Mouse (Mus musculus) forebrain, embryonic 15.5 days (tissue): ENCODE data around the gene Nol4l. TPM values are rescaled to one million over a fixed set of nuclear protein-coding genes. Genes with fewer than 3 reads are reported as not detected.
"Not testable (repeated sequence)": the region's sequence is repeated elsewhere in the genome, so short reads cannot be mapped to it uniquely, and the experiment has no call there.

ENCODE experiments used
- ATAC-seq: fragments of 200-750 bp; cut with Nextera tagmentation; replicated peaks from 2 replicates; pipeline ENCODE4 v1.8.0; 2017; ENCODE audit warnings: mild to moderate bottlenecking, moderate TSS enrichment, moderate library complexity
- H3K27ac ChIP-seq: fragments of 300-500 bp; sonication (generic); replicated peaks from 2 replicates; pipeline ENCODE4 v1.5.1; 2015; ENCODE audit warnings: mild to moderate bottlenecking, inconsistent platforms
- H3K27me3 ChIP-seq: fragments of 300-500 bp; sonication (generic); 2 replicates; pipeline ENCODE4 v1.6.1; 2015; ENCODE audit warnings: inconsistent platforms
- H3K36me3 ChIP-seq: fragments of 300-500 bp; sonication (generic); 2 replicates; pipeline ENCODE4 v1.6.1; 2015; ENCODE audit warnings: mild to moderate bottlenecking, inconsistent platforms
- H3K4me1 ChIP-seq: fragments of 300-500 bp; sonication (generic); 2 replicates; pipeline ENCODE4 v1.6.1; 2015; ENCODE audit warnings: inconsistent platforms
- H3K4me2 ChIP-seq: fragments of 300-500 bp; sonication (generic); replicated peaks from 2 replicates; pipeline ENCODE4 v1.6.1; 2015; ENCODE audit warnings: mild to moderate bottlenecking, inconsistent platforms
- H3K4me3 ChIP-seq: fragments of 300-500 bp; sonication (generic); 2 replicates; pipeline ENCODE4 v1.5.1; 2015; ENCODE audit warnings: mild to moderate bottlenecking, inconsistent platforms
- H3K9ac ChIP-seq: fragments of 300-500 bp; sonication (generic); replicated peaks from 2 replicates; pipeline ENCODE4 v1.6.1; 2015; ENCODE audit warnings: mild to moderate bottlenecking, inconsistent platforms
- H3K9me3 ChIP-seq: fragments of 300-500 bp; sonication (generic); 2 replicates; pipeline ENCODE4 v1.6.1; 2016; ENCODE audit warnings: inconsistent platforms
- WGBS: fragments of 180-500 bp; shearing (Covaris S2); methylation state at CpG from one replicate; pipeline ENCODE4 v1.1.7; 2015; ENCODE audit warnings: mixed read lengths; 5-methylcytosine and 5-hydroxymethylcytosine counted together
- polyA plus RNA-seq: library from polyadenylated mRNA; unstranded; fragments of >200 nt; fragmentation: Nextera tagmentation; extraction: Ambion mirVana; gene quantifications from 2 replicates; pipeline ENCODE4 v1.2.1, GENCODE M21; 2015

Gene Nol4l
- polyA plus RNA-seq, 1 experiment from 2014 or later: 44.8 TPM

DNA sequence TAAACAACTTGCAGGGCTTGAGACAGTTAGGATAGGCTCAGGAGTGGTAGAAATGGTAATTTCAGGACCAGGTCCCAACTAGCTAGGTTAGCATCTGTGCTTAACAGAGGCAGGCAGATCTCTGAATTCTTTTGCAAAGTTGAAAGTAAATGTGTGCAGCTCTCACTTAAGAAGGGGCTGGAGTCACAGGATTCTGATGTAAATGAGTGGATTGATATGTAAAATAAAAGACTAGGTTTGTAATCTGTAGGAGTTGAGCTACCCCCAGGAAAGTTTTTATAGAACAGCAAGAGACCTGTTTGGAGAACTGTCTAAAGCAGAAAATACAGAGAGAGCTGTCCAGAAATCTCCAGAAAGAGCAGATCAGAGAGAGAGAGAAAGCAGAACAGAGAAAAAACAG, 158.9 kb downstream of the Nol4l start:
- H3K27me3 ChIP-seq: no peaks in the 10 kb centered on the region
- peaks cover 5% of the 10 kb centered on the region; the same call in 1 of the 2 replicates for H3K4me1 ChIP-seq
- ATAC-seq: no peak
- no peak overlapping the region for H3K27ac ChIP-seq
- H3K9me3 ChIP-seq: no peaks in the 10 kb centered on the region
- H3K9ac ChIP-seq: no peak overlapping the region
- H3K4me3 ChIP-seq: no peak overlapping the region
- H3K4me2 ChIP-seq: no peak overlapping the region
- peaks cover 35% of the 10 kb centered on the region for H3K36me3 ChIP-seq

DNA sequence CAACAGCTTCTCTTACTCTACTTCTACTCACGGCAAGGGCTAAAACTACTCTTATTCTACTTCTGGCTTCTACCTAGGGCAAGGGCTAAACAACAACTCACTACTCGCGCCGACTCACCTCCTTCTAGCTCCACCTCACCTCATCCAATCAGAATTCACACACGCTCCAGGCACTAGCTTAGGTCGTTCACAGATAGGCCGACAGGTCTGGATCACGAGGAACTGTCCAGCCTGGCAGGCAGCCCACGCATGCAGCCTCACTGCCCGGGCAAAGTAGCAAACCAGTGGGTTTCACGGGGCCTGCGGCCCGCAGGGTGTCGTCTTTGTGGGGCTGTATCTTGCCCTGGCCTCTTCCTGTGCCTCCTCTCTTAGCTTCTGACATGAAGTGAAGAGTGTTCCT, 165.2 kb downstream of the Nol4l start:
- whole genome bisulfite sequencing: 96% methylated on average over 14 of the region's 14 CpGs
- H3K36me3 ChIP-seq: peaks cover 63% of the 10 kb centered on the region

DNA sequence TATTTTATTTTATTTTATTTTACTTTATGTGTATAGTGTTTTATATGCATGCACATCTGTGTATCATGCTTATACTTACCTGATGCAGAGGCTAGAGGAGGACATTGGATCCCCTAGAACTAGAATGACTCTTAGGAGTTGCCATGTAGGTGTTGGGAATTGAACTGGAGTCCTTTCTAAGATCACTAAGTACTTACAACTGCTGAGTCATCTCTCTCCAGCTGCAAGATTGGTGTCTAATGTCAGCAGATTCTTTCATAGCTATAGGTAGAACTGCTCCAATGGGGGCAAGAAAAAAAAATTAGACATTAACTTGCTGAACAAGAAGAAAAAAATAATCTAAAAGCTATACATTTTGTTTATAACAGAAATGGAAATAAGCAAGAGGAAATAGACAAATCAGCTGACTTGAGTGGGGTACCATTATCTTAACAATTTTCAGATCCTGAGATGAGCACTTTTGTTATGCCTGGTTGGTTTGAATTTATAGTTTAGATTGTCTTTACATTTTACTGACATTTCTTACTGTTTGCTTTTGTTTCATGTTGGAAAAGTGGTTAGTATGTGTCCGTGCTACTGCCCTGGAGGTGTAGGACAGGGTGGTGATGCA, 168.6 kb downstream of the Nol4l start:
- H3K36me3 ChIP-seq: peaks cover 60% of the 10 kb centered on the region
- no peak for ATAC-seq
- H3K4me1 ChIP-seq: no peaks in the 10 kb centered on the region
- H3K9ac ChIP-seq: no peak overlapping the region
- H3K4me2 ChIP-seq: no peak overlapping the region
- 98% methylated on average over 1 of the region's 1 CpGs for WGBS
- H3K27ac ChIP-seq: no peak overlapping the region
- no peak overlapping the region for H3K4me3 ChIP-seq
- H3K27me3 ChIP-seq: no peaks in the 10 kb centered on the region
- H3K9me3 ChIP-seq: no peaks in the 10 kb centered on the region

More for the DNA sequence above, 165.2 kb downstream of the Nol4l start:
- not testable (repeated sequence) for H3K27me3 ChIP-seq, H3K4me3 ChIP-seq, H3K4me2 ChIP-seq, H3K9me3 ChIP-seq, ATAC-seq, H3K4me1 ChIP-seq, H3K9ac ChIP-seq, H3K27ac ChIP-seq

Other genes with a start within 250 kb of the Nol4l start
- 18.7 and 19.0 TPM in 2 replicates for gene Kif3b, start 238.6 kb downstream of the Nol4l start, polyA plus RNA-seq
- 13.1 and 17.1 TPM in 2 replicates for gene Asxl1, start 184.1 kb downstream of the Nol4l start, polyA plus RNA-seq
- not detected in 2 replicates for gene 4930404H24Rik, start 37.2 kb downstream of the Nol4l start, polyA plus RNA-seq
- gene Commd7, start 102.8 kb upstream of the Nol4l start, polyA plus RNA-seq: 98.7 and 104 TPM in 2 replicates
- 3.7 and 3.9 TPM in 2 replicates for gene Dnmt3b, start 119.5 kb upstream of the Nol4l start, polyA plus RNA-seq
- gene Dnmt3c, start 166.7 kb upstream of the Nol4l start, polyA plus RNA-seq: not detected in 2 replicates
- 399 and 423 TPM in 2 replicates for gene Mapre1, start 211.3 kb upstream of the Nol4l start, polyA plus RNA-seq
- not detected in 2 replicates for gene Efcab8, start 250.0 kb upstream of the Nol4l start, polyA plus RNA-seq